Mouse (Mus musculus) testis, adult 2 months (tissue): ENCODE data around the gene Ppp1r12b. TPM values are rescaled to one million over a fixed set of nuclear protein-coding genes. Genes with fewer than 3 reads are reported as not detected.
A peak's percentile ranks its signal among the peaks of the same experiment; 100 is the strongest.

Experiments used
- H3K27ac ChIP-seq: fragments of 200-500 bp; 2 replicates; pipeline ENCODE4 v1.5.1; 2012; ENCODE audit warnings: low read depth, low read length; ENCODE audit not compliant: control insufficient read depth, insufficient read depth
- H3K27me3 ChIP-seq: fragments of 200-500 bp; 2 replicates; pipeline ENCODE4 v1.6.1; 2012; ENCODE audit warnings: mild to moderate bottlenecking, low read length, moderate library complexity; ENCODE audit not compliant: control insufficient read depth, insufficient read depth
- H3K36me3 ChIP-seq: fragments of 200-500 bp; 2 replicates; pipeline ENCODE4 v1.6.1; 2012; ENCODE audit warnings: mild to moderate bottlenecking, low read length; ENCODE audit not compliant: control insufficient read depth, insufficient read depth
- H3K4me1 ChIP-seq: fragments of 200-500 bp; 2 replicates; pipeline ENCODE4 v1.6.1; 2012; ENCODE audit warnings: low read length; ENCODE audit not compliant: control insufficient read depth, insufficient read depth
- H3K4me3 ChIP-seq: fragments of 200-500 bp; 2 replicates; pipeline ENCODE4 v1.5.1; 2012; ENCODE audit warnings: low read depth, mild to moderate bottlenecking, low read length, moderate library complexity, mixed read lengths; ENCODE audit not compliant: control insufficient read depth
- CTCF ChIP-seq: fragments of 200-500 bp; IDR thresholded peaks from 2 replicates; pipeline ENCODE4 v1.5.1; 2012; ENCODE audit warnings: low read depth, mild to moderate bottlenecking, inconsistent platforms, low read length, moderate library complexity; ENCODE audit not compliant: control insufficient read depth, insufficient read depth, insufficient replicate concordance
- POLR2A ChIP-seq: fragments of 200-500 bp; IDR thresholded peaks from 2 replicates; pipeline ENCODE4 v1.6.1; 2012; ENCODE audit warnings: low read depth, mild to moderate bottlenecking, inconsistent platforms, low read length, moderate library complexity; ENCODE audit not compliant: control insufficient read depth
- polyA plus RNA-seq: library from polyadenylated mRNA; depleted of rRNA; stranded (reverse); fragments of >200 nt; gene quantifications from 2 replicates; pipeline ENCODE4 v1.2.3, GENCODE M21; 2012

The Ppp1r12b gene
- polyA plus RNA-seq, 1 experiment, result 7.1 TPM

DNA sequence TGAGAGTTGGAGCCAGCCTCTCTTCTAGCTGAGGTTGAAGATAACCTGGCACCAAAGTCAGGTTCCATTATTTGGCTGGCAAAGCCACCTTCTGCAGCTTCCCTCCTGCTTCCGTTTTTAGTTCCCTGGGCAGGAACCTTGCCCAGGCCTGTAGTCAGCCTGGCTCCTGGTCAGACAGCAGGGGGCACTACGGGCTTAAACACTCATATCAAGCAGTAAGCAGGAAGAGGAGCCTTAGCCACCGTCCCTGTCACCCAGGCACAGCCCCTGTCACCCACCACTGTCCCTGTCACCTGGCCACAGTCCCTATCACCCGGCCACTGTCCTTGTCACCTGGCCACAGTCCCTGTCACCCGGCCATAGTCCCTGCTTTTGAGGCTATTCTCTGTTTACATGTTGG is 230.5 kb downstream of the Ppp1r12b start:
- H3K4me3 ChIP-seq, result no peak overlapping the region
- H3K27me3 ChIP-seq, result no peaks in the 10 kb centered on the region
- H3K27ac ChIP-seq, result no peak overlapping the region
- no peaks in the 10 kb centered on the region for H3K4me1 ChIP-seq
- TF ChIP-seq POLR2A (no peak), CTCF (peak; percentile 40; the same call in 1 of the 2 replicates)
- H3K36me3 ChIP-seq, result no peaks in the 10 kb centered on the region

DNA sequence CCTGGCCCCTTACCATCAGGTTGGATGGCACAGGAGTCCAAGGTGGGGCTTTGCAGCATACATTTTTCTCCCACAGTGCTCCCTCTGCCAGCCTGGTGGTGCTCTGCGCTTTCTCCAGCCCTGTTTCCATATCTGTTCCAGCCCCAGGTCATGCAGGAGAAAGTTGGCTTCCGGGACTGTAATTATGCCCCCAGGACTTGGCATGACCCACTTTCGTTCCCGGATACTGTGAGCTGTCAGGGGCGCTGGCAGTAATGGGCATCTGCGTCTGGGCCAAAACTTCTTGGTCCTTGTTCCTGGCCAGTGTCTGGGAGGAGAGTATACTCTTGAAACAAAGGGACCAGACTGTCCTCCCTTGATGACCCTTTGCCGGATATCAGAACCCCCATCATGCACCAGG is 232.9 kb downstream of the Ppp1r12b start:
- Histone ChIP-seq H3K36me3 (no peaks in the 10 kb centered on the region), H3K27ac (no peak overlapping the region), H3K4me1 (no peaks in the 10 kb centered on the region), H3K27me3 (no peaks in the 10 kb centered on the region), H3K4me3 (no peak overlapping the region)
- no peak for TF ChIP-seq CTCF
- TF ChIP-seq POLR2A, result no peak

DNA sequence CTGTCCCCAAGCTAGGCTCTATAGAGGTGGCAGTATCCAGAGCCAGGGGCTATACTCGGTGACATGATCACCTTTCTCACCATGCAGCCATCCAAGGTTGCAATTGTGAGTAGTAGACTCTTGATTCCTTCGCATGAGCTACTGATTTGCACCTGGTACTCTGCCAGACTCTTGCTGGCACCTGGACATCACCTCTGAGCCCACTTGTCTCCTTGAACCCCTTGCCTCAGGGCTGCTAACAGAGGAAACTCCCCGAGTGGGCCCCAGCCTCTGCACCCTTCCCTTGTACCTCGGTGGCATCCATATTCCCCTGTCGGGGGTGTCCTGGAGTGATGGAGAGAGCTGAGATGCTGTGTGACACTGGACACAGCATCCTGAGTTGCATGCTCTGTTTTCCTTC is 234.3 kb downstream of the Ppp1r12b start:
- H3K27ac ChIP-seq, result no peak overlapping the region
- TF ChIP-seq POLR2A, result no peak
- H3K27me3 ChIP-seq, result no peaks in the 10 kb centered on the region
- no peaks in the 10 kb centered on the region for H3K36me3 ChIP-seq
- H3K4me3 ChIP-seq, result no peak overlapping the region
- H3K4me1 ChIP-seq, result no peaks in the 10 kb centered on the region

DNA sequence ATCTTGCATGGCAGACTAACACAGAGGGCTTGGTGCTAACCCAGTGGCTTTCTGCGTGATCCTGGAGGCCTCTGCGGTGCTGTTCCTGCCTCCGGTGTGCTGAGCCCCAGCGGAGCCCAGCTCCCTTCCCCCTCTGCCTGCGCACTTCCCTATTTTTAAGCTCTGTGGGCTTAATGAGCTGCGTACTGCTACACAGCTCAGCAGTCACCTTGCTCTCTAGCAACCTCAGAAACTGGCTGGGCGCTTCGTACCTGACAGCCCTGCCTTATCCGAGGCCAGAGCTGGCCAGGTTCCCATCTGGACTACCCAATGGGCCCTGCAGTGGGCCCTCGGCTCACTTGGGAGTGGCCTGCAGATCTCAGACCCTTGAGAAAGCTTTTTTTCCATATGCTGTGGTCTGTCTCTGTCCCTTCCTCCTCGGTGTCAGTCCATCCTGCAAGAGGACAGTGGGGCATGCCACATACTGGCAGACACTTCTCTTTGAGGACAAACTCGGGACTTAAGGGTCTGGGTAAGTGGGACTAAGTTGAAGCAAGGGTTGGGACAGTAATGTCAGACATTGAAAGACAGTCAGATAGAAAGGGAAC is 235.9 kb downstream of the Ppp1r12b start:
- no peak overlapping the region for H3K27ac ChIP-seq
- H3K4me3 ChIP-seq, result no peak overlapping the region
- no peak for TF ChIP-seq CTCF
- no peak for TF ChIP-seq POLR2A
- H3K4me1 ChIP-seq, result no peaks in the 10 kb centered on the region
- H3K36me3 ChIP-seq, result no peaks in the 10 kb centered on the region
- H3K27me3 ChIP-seq, result no peaks in the 10 kb centered on the region

DNA sequence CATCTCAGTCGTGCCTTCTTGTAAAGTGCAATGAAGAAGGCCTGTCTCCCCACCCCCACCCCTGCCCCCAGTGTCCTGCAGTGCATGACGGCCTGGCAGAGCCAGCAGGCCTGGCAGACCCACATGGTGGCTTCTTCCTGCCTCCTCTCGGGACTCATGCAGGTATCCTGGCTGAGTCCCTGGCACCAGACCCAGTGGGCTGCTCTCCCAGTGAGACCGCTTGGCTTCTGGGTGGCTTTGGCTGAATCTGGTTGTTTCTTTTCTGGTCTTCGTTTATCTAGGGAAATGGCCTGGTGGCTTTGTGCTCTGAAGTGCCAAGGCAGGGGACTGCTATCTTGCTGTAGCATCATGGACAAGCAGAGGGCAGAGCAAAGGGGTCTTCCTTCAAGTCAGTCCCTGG is 240.7 kb downstream of the Ppp1r12b start:
- H3K4me1 ChIP-seq, result peaks cover 1% of the 10 kb centered on the region
- H3K27ac ChIP-seq, result no peak overlapping the region
- H3K36me3 ChIP-seq, result no peaks in the 10 kb centered on the region
- H3K27me3 ChIP-seq, result no peaks in the 10 kb centered on the region
- no peak for TF ChIP-seq POLR2A
- TF ChIP-seq CTCF, result no peak
- H3K4me3 ChIP-seq, result no peak overlapping the region

DNA sequence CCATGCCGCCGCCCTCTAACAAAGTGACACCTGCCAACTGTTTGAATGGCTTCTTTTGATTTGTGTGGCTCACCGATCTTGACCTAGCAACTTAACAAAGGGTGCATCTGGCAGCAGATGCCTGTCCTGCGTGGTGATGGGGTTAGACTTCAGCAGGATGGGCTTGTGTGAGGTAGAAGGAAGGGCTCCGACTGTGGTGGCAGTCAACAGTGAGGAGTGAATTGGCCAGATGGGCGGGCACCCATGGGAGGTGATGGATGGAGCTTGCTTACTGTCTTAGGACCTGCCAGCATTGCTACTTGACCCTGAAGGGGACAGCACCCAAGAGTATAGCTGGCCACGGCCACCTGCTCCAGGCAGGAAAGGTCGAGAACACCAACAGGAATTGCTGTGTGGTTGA is 241.6 kb downstream of the Ppp1r12b start:
- H3K27me3 ChIP-seq, result no peaks in the 10 kb centered on the region
- H3K27ac ChIP-seq, result no peak overlapping the region
- H3K4me1 ChIP-seq, result peaks cover 10% of the 10 kb centered on the region
- H3K36me3 ChIP-seq, result no peaks in the 10 kb centered on the region
- TF ChIP-seq POLR2A (no peak), CTCF (no peak)
- no peak overlapping the region for H3K4me3 ChIP-seq

DNA sequence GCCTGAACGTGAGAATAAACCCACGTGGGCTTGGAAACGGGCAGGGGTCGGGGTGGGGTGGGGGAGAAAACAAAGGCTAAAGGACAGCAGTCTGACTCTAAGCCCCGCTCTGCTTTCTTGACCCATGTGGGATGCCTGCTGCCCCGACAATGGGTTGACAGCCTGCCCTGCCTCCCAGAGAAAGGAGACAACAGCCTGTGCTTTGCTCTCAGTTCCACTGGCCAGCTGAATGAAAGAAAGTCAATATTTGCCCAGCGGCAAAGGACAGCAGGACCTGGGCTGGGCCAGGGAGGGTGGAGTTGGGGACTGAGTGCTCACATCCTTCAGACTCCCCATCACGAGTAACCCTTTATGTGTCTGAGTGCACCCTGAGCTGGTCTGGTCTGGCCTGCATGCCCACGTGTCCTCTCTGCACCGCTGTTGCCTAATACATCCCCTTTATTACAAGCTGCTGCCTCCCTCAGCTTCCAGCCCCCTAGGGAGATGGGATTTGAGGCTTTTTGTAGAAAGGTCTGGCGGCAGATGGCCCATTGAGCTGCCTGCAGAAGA is 242.2 kb downstream of the Ppp1r12b start:
- peaks cover 11% of the 10 kb centered on the region for H3K4me1 ChIP-seq
- H3K27ac ChIP-seq, result no peak overlapping the region
- no peak overlapping the region for H3K4me3 ChIP-seq
- H3K36me3 ChIP-seq, result no peaks in the 10 kb centered on the region
- no peak for TF ChIP-seq CTCF
- no peak for TF ChIP-seq POLR2A
- H3K27me3 ChIP-seq, result no peaks in the 10 kb centered on the region
